ENCODE assay signal across 9 mouse cellular contexts in genomic region chr17:33555223-33555855, GRCm38 (mm10). TPM values are rescaled to one million over a fixed set of nuclear protein-coding genes. Genes with fewer than 3 reads are reported as not detected.
A peak's percentile ranks its signal among the peaks of the same experiment; 100 is the strongest.
DNase-seq lines count a peak whose midpoint lies in the region; ATAC-seq and TF ChIP-seq lines count a peak whose summit lies in the region.
"Had no signal": no experiment of that assay in that cellular context is flagged by ENCODE, and none has a peak within 500 bp of the region (broad histone marks: within the 10 kb centered on the region; RNA-seq: fewer than 3 reads in every experiment).

Gene Myo1f, plus strand, starts transcription at chr17:33555707.

- no peak within 1 kb of the TSS; the same call in 1 of the 2 replicates for H3K27ac ChIP-seq in gastrocnemius, adult 2 months
- H3K27ac ChIP-seq: lung, embryonic 15.5 days had no signal

- H3K4me3 ChIP-seq in gastrocnemius, adult 2 months: peak within 1 kb of the TSS; percentile 20; the same call in 1 of the 2 replicates
- H3K4me3 ChIP-seq: lung, embryonic 15.5 days had no signal

- no peak for TF ChIP-seq CTCF in gastrocnemius, adult 2 months (IDR thresholded peaks at IDR 0.05)

- intact Hi-C loops in gastrocnemius, adult 2 months (cut with DNase I): no loop called here

- ATAC-seq in hematopoietic stem cell, adult 5-6 weeks (replicated peaks in 1 of 2; ENCODE audit: insufficient read depth in 1 of 2, low FRiP score in 2 of 2, low TSS enrichment in 1 of 2, low read depth in 1 of 2, poor library complexity in 2 of 2, severe bottlenecking in 2 of 2): peak; percentile 94 to 95
- ATAC-seq in megakaryocyte-erythroid progenitor cell, adult 5-6 weeks (replicated peaks; ENCODE audit: low FRiP score, low TSS enrichment, poor library complexity, severe bottlenecking): peak; percentile 24; the same call in 1 of the 2 replicates

- DNase-seq in gastrocnemius, adult 2 months: no peak
- no peak for DNase-seq in gastrocnemius, postnatal 10 days
- DNase-seq in CD4-positive helper T cell, adult 2 months (ENCODE audit: low read depth, low spot score): peak; percentile 74
- no peak for DNase-seq in testis, postnatal 10 days (ENCODE audit: low spot score)
- no peak for DNase-seq in cerebellum, adult 18-20 months
- no peak for DNase-seq in c-Kit-positive CD71-positive TER-119-positive erythroid progenitor cells, embryonic 14.5 days (ENCODE audit: low spot score)

RNA-seq across cellular contexts. Expression of gene Myo1f, which starts in this region (rescaled TPM):
- under 1 TPM; 0.50 to 0.66 TPM for total RNA-seq in gastrocnemius, adult 2 months (2021)
- total RNA-seq in gastrocnemius, postnatal 10 days (2021): 1 to 10 TPM; 1.2 to 2.5 TPM
- 54.8 and 76.2 TPM in 2 replicates for total RNA-seq in hematopoietic stem cell, adult 5-6 weeks (2017)
- 1.0 and 6.1 TPM in 2 replicates for total RNA-seq in megakaryocyte-erythroid progenitor cell, adult 5-6 weeks (2014; fragmentation: Nextera tagmentation)
- 5.6 and 20.0 TPM in 2 replicates for total RNA-seq in megakaryocyte-erythroid progenitor cell, adult 5-6 weeks (2017)
